Mouse (Mus musculus): ENCODE results near the gene Rab1b. TPM values are rescaled to one million over a fixed set of nuclear protein-coding genes. Genes with fewer than 3 reads are reported as not detected.

The Rab1b gene
- polyA plus RNA-seq, 1 experiment, result 246 TPM

- WGBS, result 95% methylated on average over 7 of the region's 7 CpGs
- TF ChIP-seq POLR2A (IDR thresholded peaks at IDR 0.05; ENCODE audit: low read depth, low read length), result no peak
- no peak for TF ChIP-seq CTCF (conservative IDR thresholded peaks at IDR 0.05; ENCODE audit: insufficient read depth, insufficient read length, low read depth, low read length)
- H3K36me3 ChIP-seq (ENCODE audit: control insufficient read depth, insufficient read depth, low read length), result no peaks in the 10 kb centered on the region
These were observed 6.9 kb upstream of the Rab1b start for GRCm38 (mm10) chr19:5113783-5114182.

GRCm38 (mm10) chr19:5109659-5110453 is 3.0 kb upstream of the Rab1b start:
- Histone ChIP-seq H3K27me3 (replicated peaks; ENCODE audit: control insufficient read depth, insufficient read depth, low read length) (no peaks in the 10 kb centered on the region), H3K36me3 (ENCODE audit: control insufficient read depth, insufficient read depth, low read length) (no peaks in the 10 kb centered on the region), H3K4me1 (ENCODE audit: control insufficient read depth, insufficient read depth, low read length) (peaks cover 17% of the 10 kb centered on the region; the same call in 1 of the 2 replicates), H3K4me3 (ENCODE audit: insufficient read depth, low read depth, low read length) (no peak overlapping the region), H3K27ac (ENCODE audit: insufficient read depth, low read depth, low read length) (peak overlapping the region; percentile 57; the same call in 1 of the 2 replicates)
- TF ChIP-seq CTCF (conservative IDR thresholded peaks at IDR 0.05; ENCODE audit: insufficient read depth, insufficient read length, low read depth, low read length) (0 out of 2 replicates have a peak, but pooled peaks have one; percentile 27), POLR2A (IDR thresholded peaks at IDR 0.05; ENCODE audit: low read depth, low read length) (no peak)
- no peak for DNase-seq
- WGBS, result 71% methylated on average over 19 of the region's 19 CpGs

More at GRCm38 (mm10) chr19:5113783-5114182, 6.9 kb upstream of the Rab1b start:
- no peaks in the 10 kb centered on the region for H3K27me3 ChIP-seq (replicated peaks; ENCODE audit: control insufficient read depth, insufficient read depth, low read length)
- H3K27ac ChIP-seq (ENCODE audit: insufficient read depth, low read depth, low read length), result no peak overlapping the region
- H3K4me3 ChIP-seq (ENCODE audit: insufficient read depth, low read depth, low read length), result no peak overlapping the region
- no peak for DNase-seq
- H3K4me1 ChIP-seq (ENCODE audit: control insufficient read depth, insufficient read depth, low read length), result no peaks in the 10 kb centered on the region

GRCm38 (mm10) chr19:5108702-5109101 is 1.8 kb upstream of the Rab1b start:
- no peak overlapping the region for H3K4me3 ChIP-seq (ENCODE audit: insufficient read depth, low read depth, low read length)
- H3K36me3 ChIP-seq (ENCODE audit: control insufficient read depth, insufficient read depth, low read length), result no peaks in the 10 kb centered on the region

GRCm38 (mm10) chr19:5108271-5108575 is 1.4 kb upstream of the Rab1b start:
- no peak overlapping the region for H3K4me3 ChIP-seq (ENCODE audit: insufficient read depth, low read depth, low read length)
- H3K27me3 ChIP-seq (replicated peaks; ENCODE audit: control insufficient read depth, insufficient read depth, low read length), result no peaks in the 10 kb centered on the region
- whole genome bisulfite sequencing, result 15% methylated on average over 5 of the region's 5 CpGs
- DNase-seq, result peak; percentile 73
- no peaks in the 10 kb centered on the region for H3K36me3 ChIP-seq (ENCODE audit: control insufficient read depth, insufficient read depth, low read length)
- peak overlapping the region; percentile 43 for H3K27ac ChIP-seq (ENCODE audit: insufficient read depth, low read depth, low read length)
- peaks cover 17% of the 10 kb centered on the region; the same call in 1 of the 2 replicates for H3K4me1 ChIP-seq (ENCODE audit: control insufficient read depth, insufficient read depth, low read length)
- TF ChIP-seq CTCF (conservative IDR thresholded peaks at IDR 0.05; ENCODE audit: insufficient read depth, insufficient read length, low read depth, low read length) (peak; percentile 48), POLR2A (IDR thresholded peaks at IDR 0.05; ENCODE audit: low read depth, low read length) (no peak)

More at GRCm38 (mm10) chr19:5108702-5109101, 1.8 kb upstream of the Rab1b start:
- DNase-seq, result peak; percentile 84
- TF ChIP-seq POLR2A (IDR thresholded peaks at IDR 0.05; ENCODE audit: low read depth, low read length) (no peak), CTCF (conservative IDR thresholded peaks at IDR 0.05; ENCODE audit: insufficient read depth, insufficient read length, low read depth, low read length) (no peak)
- WGBS, result 23% methylated on average over 4 of the region's 4 CpGs
- Histone ChIP-seq H3K4me1 (ENCODE audit: control insufficient read depth, insufficient read depth, low read length) (peaks cover 17% of the 10 kb centered on the region; the same call in 1 of the 2 replicates), H3K27me3 (replicated peaks; ENCODE audit: control insufficient read depth, insufficient read depth, low read length) (no peaks in the 10 kb centered on the region), H3K27ac (ENCODE audit: insufficient read depth, low read depth, low read length) (peak overlapping the region; percentile 57)

- WGBS, result 62% methylated on average over 18 of the region's 18 CpGs
- peak overlapping the region; percentile 13; the same call in 1 of the 2 replicates for H3K27ac ChIP-seq (ENCODE audit: insufficient read depth, low read depth, low read length)
- no peak for DNase-seq
- no peaks in the 10 kb centered on the region for H3K36me3 ChIP-seq (ENCODE audit: control insufficient read depth, insufficient read depth, low read length)
- H3K4me1 ChIP-seq (ENCODE audit: control insufficient read depth, insufficient read depth, low read length), result peaks cover 17% of the 10 kb centered on the region; the same call in 1 of the 2 replicates
- no peak overlapping the region for H3K4me3 ChIP-seq (ENCODE audit: insufficient read depth, low read depth, low read length)
- no peaks in the 10 kb centered on the region for H3K27me3 ChIP-seq (replicated peaks; ENCODE audit: control insufficient read depth, insufficient read depth, low read length)
- TF ChIP-seq POLR2A (IDR thresholded peaks at IDR 0.05; ENCODE audit: low read depth, low read length), result no peak
- no peak for TF ChIP-seq CTCF (conservative IDR thresholded peaks at IDR 0.05; ENCODE audit: insufficient read depth, insufficient read length, low read depth, low read length)
These were observed 841 bp upstream of the Rab1b start for GRCm38 (mm10) chr19:5107556-5108270.

GRCm38 (mm10) chr19:5106074-5106473 is 798 bp downstream of the Rab1b start:
- peak; percentile 77 for DNase-seq
- Histone ChIP-seq H3K27me3 (replicated peaks; ENCODE audit: control insufficient read depth, insufficient read depth, low read length) (no peaks in the 10 kb centered on the region), H3K36me3 (ENCODE audit: control insufficient read depth, insufficient read depth, low read length) (no peaks in the 10 kb centered on the region), H3K4me1 (ENCODE audit: control insufficient read depth, insufficient read depth, low read length) (peaks cover 17% of the 10 kb centered on the region; the same call in 1 of the 2 replicates), H3K27ac (ENCODE audit: insufficient read depth, low read depth, low read length) (peak overlapping the region; percentile 99), H3K4me3 (ENCODE audit: insufficient read depth, low read depth, low read length) (peak overlapping the region; percentile 97)
- under 1% methylated on average over 9 of the region's 9 CpGs for WGBS
- no peak for TF ChIP-seq CTCF (conservative IDR thresholded peaks at IDR 0.05; ENCODE audit: insufficient read depth, insufficient read length, low read depth, low read length)
- no peak for TF ChIP-seq POLR2A (IDR thresholded peaks at IDR 0.05; ENCODE audit: low read depth, low read length)

Data from kidney, adult 2 months (tissue).